In the genomic region with DNA sequence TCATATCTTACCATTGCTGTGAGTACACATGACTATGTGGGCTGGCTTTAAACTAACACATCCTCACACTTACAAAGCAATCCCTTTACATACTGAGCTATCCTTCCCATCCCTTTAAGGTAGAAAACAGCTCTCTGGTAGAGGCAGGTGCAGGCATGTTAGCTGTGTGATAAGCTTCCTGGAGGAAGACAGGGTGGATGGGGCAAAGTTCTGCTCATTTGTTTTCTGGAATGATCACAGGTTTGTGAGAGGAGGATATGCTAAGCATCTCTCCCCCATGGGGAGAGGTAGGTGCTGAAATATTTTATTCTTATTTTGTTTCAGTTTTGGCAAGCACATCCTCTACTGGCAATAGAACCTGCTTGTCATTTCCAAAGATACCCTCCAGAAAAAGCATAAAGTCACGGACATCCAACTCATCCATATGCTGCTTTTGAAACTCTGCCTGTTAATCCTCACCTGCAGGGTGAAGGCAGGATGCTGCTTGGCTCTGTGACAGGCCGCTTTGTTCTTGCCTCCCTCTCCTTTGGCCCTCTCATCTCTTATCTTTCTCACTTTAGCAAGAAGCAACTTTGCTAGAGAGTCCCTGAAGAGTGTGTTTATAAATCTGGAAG, we compare ENCODE assay signal across 10 mouse cellular contexts.
DNase-seq lines count a peak whose midpoint lies in the region.
"Had no signal": no experiment of that assay in that cellular context is flagged by ENCODE, and none has a peak within 500 bp of the region (broad histone marks: within the 10 kb centered on the region; RNA-seq: fewer than 3 reads in every experiment).

No protein-coding gene starts in this region.

- peak; percentile 40 for DNase-seq in cerebellum, adult 11 months
- DNase-seq in cerebellum, adult 8-10 months = peak; percentile 50
- peak; percentile 65 to 79 for DNase-seq in frontal cortex, postnatal 36 days (ENCODE audit: low spot score in 2 of 2)
- DNase-seq in right cerebral cortex, adult 2 months (ENCODE audit: low spot score in 2 of 2) = peak; percentile 36 to 61
- DNase-seq in MN1 (ENCODE audit: low spot score) = no peak
- no peak for DNase-seq in kidney, adult 8-10 months
- DNase-seq in T-cell, adult 2 months (ENCODE audit: low spot score) = no peak
- DNase-seq: heart, adult 18-20 months; kidney, adult 2 months; lung, postnatal 4 days had no signal

Comparison
In these comparisons a context has a peak if more than half of its experiments do, and no peak if none do; other contexts are left out.
1. DNase-seq: peak in cerebellum, adult 11 months (single experiment), cerebellum, adult 8-10 months (single experiment), frontal cortex, postnatal 36 days (2 of 2) and right cerebral cortex, adult 2 months (2 of 2); none in MN1 (single experiment), kidney, adult 8-10 months (0 of 2) and T-cell, adult 2 months (single experiment).